Mouse (Mus musculus) megakaryocyte-erythroid progenitor cell, adult 5-6 weeks (primary cell): Measurements from ENCODE around the gene Hoxa5. TPM values are rescaled to one million over a fixed set of nuclear protein-coding genes. Genes with fewer than 3 reads are reported as not detected.
A peak's percentile ranks its signal among the peaks of the same experiment; 100 is the strongest.

Experiments used
- ATAC-seq: replicated peaks from 2 replicates; pipeline ENCODE4 v1.8.0; 2016; ENCODE audit warnings: mild to moderate bottlenecking, inconsistent platforms; ENCODE audit not compliant: severe bottlenecking, poor library complexity, low FRiP score, low TSS enrichment
- total RNA-seq, 2 experiments: library from RNA; stranded (forward) in 1 of 2; stranded (reverse) in 1 of 2; fragments of 200-1000, 215-1000 nt in 1 of 2; fragments of >200 nt in 1 of 2; fragmentation: Nextera tagmentation in 1 of 2; gene quantifications; 2 replicates each; pipeline ENCODE4 v1.2.3; 2014 to 2017

Hoxa5 gene
- total RNA-seq, 2 experiments from 2014 or later = 0.56 to 2.6 TPM

- ATAC-seq = 0 out of 2 replicates have a peak, but pooled peaks have one; percentile 5
These were observed 24.4 kb upstream of the Hoxa5 start for GRCm38 (mm10) chr6:52228475-52229465.

- no peak for ATAC-seq
These were observed 23.3 kb upstream of the Hoxa5 start for GRCm38 (mm10) chr6:52227470-52228222.

GRCm38 (mm10) chr6:52226569-52227257 lies 22.3 kb upstream of the Hoxa5 start:
- ATAC-seq = no peak

GRCm38 (mm10) chr6:52225612-52226568 lies 21.5 kb upstream of the Hoxa5 start:
- peak; percentile 57 for ATAC-seq

- ATAC-seq = no peak
These were observed 20.7 kb upstream of the Hoxa5 start for GRCm38 (mm10) chr6:52224895-52225611.

GRCm38 (mm10) chr6:52223939-52224760 lies 19.8 kb upstream of the Hoxa5 start:
- ATAC-seq = no peak

GRCm38 (mm10) chr6:52222729-52223128 lies 18.3 kb upstream of the Hoxa5 start:
- no peak for ATAC-seq

- ATAC-seq = no peak
These were observed 17.8 kb upstream of the Hoxa5 start for GRCm38 (mm10) chr6:52221993-52222685.

GRCm38 (mm10) chr6:52221337-52221992 lies 17.1 kb upstream of the Hoxa5 start, which contains the start of gene Hoxa7:
Gene Hoxa7, minus strand, starts transcription at chr6:52221854.
- ATAC-seq = peak; percentile 39

- no peak for ATAC-seq
These were observed 16.5 kb upstream of the Hoxa5 start for GRCm38 (mm10) chr6:52220865-52221310.

- ATAC-seq = no peak
These were observed 15.8 kb upstream of the Hoxa5 start for GRCm38 (mm10) chr6:52220003-52220864.

- ATAC-seq = no peak
These were observed 15.0 kb upstream of the Hoxa5 start for GRCm38 (mm10) chr6:52219234-52219942.

GRCm38 (mm10) chr6:52218643-52219215 lies 14.3 kb upstream of the Hoxa5 start:
- ATAC-seq = no peak
